Mouse (Mus musculus): ENCODE results near the gene Tlr8.
"Not testable (repeated sequence)": the region's sequence is repeated elsewhere in the genome, so short reads cannot be mapped to it uniquely, and the experiment has no call there.

Tlr8 gene

DNA sequence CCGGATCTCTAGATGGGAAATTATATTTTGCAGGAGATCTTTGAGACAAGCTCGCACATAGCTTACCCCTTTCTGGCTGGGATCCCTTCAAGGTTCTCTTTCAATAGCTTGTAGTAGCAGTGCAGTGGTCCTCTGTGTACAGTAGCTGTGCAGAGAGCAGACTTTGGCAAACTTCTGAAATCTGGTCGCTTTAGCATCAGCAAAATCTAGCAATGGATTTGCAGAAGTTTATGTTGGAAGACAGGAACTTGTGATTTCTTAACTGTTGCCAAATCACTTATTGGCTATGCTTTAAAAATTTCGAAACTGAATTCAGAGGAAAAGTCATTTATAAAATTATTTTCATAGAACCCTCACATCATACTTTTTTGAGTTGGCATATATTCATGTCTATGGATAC lies at the start of gene Tlr8:
Tlr8 (minus strand) TSS at position 244 of the 400 bp plus-strand sequence.
- DNase-seq (ENCODE audit: low read depth, low spot score), result no peak

GRCm38 (mm10) chrX:167302061-167302460 lies 37.9 kb upstream of the Tlr8 start:
- not testable (repeated sequence) for DNase-seq (ENCODE audit: low read depth, low spot score)

- DNase-seq (ENCODE audit: low read depth, low spot score), result peak; percentile 58
Measured at GRCm38 (mm10) chrX:167276953-167277352, 12.8 kb upstream of the Tlr8 start.

DNA sequence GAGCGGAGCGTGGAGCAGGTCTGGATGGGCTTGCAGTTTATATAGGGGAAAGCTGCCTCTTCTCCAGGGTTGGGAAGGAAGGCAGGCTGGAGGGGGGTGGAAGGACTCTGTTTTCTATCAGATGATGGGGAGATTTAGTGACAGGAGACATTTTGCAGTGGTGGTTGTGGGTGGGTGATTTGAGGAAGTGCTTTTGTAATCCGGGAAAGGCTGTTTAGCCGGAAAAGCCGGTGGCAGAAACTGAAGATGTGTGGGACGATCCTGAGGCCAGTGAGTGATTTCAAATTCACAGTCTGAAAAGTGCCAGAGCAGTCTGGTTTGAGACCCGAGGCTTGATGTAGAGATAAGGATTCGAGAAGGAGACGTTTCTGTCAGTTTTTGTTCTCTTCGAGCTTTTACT lies 12.4 kb upstream of the Tlr8 start:
- peak; percentile 0 for DNase-seq (ENCODE audit: low read depth, low spot score)

GRCm38 (mm10) chrX:167263530-167263929 lies 599 bp downstream of the Tlr8 start:
- no peak for DNase-seq (ENCODE audit: low read depth, low spot score)

- no peak for DNase-seq (ENCODE audit: low read depth, low spot score)
Measured at GRCm38 (mm10) chrX:167241736-167242135, 22.4 kb downstream of the Tlr8 start.

DNA sequence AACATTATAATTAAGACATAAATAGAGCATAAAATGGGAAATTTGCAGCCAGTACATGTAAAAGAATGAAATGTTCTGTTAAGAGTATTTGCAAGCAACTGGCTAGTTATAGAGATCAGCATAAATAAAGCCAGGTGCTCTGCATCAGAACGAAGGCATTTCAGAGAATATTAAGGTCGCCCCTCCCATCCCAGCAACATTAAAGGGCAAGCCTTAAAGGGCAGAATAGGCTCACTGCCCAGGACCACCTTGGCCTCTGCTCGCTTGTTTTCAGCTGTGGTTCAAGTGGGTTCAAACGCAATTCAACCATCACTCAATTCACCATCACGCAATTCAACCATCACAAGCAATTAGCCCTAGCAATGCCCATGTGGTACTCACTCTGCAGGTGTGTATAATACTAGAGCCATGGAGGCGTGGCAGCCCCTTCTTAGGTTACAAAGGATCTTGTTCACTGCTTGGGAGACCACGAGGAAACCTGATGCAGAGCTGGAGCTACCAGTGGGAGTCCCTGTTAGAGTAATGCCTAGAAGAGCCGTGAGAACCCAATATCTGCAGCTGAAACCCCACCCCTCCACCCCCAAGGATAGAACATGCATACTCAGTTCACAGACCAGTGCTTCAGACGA lies 24.7 kb downstream of the Tlr8 start:
- no peak for DNase-seq (ENCODE audit: low read depth, low spot score)

DNA sequence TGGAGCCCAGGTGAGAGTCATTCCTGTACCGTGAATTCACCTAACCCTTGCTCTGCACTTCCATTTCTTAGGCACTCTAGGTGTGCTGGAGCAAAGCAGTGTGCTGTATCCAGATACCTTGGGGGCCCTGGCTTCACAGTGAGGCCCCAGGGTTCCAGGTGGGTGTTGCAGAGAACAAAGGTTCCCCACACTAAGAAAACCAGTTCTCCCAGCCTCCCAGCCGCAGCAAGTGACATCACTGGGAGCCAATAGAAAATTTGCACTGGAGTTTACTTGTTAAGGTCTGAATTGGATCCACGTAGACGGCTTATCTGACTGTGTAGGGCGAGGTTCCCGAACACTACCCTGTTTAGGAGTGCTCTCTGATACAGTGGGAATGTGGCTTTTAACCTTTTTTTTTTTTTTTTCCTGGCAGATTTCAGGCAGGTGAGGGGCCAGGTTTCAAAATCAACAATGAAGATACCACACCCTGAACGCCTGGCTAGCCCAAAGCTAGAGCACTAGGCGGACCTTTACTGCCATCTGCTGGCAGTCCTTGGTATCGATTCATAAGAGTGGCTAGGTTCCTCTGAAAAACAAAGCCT lies 30.9 kb downstream of the Tlr8 start:
- DNase-seq (ENCODE audit: low read depth, low spot score), result peak; percentile 66

- DNase-seq (ENCODE audit: low read depth, low spot score), result peak; percentile 67
Measured at GRCm38 (mm10) chrX:167231150-167231549, 33.0 kb downstream of the Tlr8 start.

- DNase-seq (ENCODE audit: low read depth, low spot score), result peak; percentile 47
Measured at GRCm38 (mm10) chrX:167229819-167230218, 34.3 kb downstream of the Tlr8 start.

DNA sequence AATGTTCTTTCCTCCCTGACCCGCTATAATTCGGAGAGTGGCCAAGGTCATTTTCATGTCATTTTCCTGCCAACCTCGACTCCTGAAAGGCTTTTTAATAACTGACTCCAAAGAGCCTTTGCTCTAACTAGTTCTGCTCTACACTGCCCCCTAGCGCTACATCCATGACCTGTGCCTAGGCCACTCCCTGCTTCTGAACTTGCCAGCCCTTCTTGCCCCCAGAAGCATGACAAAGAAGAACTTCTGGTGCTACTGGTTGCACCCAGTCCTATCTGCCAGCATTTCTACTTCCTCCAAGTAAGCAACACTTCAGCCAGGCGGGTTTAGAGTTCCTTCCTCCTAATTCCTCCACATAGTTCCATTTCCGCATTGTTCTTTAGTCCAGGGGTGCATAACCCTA lies 34.9 kb downstream of the Tlr8 start:
- peak; percentile 67 for DNase-seq (ENCODE audit: low read depth, low spot score)

DNA sequence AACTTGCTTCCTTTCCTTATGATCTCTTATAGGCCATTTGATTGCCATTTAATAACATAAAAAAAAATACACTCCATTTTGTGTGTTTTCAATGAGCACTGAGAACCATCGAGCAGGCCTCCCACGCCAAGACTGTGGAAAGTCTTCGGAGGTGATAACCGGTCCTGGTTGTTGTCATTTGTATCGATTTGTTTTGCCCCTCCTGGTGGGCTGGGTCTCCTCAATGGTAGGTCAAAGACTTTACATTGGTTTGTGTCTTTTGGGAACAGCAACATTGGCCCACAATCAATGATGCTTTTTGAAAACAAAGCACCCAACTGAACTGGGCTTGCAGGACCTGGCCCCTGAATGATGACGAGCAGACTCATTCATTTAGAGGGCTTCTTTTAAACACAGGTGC lies 36.4 kb downstream of the Tlr8 start:
- DNase-seq (ENCODE audit: low read depth, low spot score), result no peak

DNA sequence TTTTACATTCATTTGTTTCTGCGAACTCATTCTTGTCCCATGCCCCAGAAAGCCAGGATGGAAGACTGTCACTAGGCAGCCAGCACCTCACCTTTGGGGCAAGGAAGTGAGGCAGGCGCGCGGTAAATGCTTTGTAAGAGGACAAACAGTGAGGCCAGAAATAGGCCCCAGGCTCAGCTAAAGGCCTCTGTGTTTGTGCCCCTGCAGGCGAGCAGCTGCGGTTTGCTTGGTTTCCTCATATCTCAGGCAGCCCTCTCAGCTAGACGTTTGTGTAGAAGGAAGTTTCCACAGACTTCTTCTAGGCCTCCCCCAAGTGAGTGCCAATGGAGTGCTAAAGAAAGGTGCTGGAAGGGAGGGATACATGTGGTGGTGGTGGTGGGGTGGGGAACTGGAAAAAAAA lies 37.0 kb downstream of the Tlr8 start:
- DNase-seq (ENCODE audit: low read depth, low spot score), result peak; percentile 9

- DNase-seq (ENCODE audit: low read depth, low spot score), result peak; percentile 41
Measured at GRCm38 (mm10) chrX:167226570-167226969, 37.6 kb downstream of the Tlr8 start.

GRCm38 (mm10) chrX:167212707-167213106 lies 51.4 kb downstream of the Tlr8 start:
- peak; percentile 56 for DNase-seq (ENCODE audit: low read depth, low spot score)

DNA sequence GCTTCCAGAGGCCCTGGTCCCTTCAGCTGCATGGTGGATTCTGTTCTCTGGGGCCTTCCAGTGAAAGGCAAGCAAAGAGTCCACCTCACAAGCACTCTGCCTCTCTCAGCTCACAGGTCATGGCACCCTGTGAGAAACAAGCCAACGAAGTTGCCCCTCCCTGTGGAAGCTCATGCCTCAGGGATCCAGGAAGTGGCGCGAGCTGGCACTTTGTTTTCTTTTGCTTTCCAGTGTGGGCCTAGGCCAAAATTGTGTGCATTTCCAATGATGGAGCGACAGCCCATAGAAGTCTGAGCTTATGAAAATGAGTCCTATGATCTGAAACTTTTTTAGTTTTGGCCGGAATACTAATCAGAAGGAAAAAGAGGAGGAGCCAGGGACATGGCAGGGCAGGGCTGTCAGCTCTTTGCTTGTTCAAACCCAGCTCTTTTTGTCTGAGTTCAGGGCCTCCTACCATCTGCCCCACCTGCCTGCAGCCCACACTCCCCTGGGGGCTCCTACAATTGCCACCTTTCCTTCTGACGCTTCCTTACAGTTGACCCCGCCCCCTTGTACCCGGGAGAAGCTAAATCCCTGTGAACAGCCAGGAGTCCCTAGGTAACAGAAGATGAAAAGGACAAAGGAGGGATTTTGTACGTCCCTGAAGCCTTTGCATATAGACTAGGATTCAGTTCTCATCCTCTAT lies 52.1 kb downstream of the Tlr8 start:
- peak; percentile 69 for DNase-seq (ENCODE audit: low read depth, low spot score)

GRCm38 (mm10) chrX:167210319-167210728 lies 53.8 kb downstream of the Tlr8 start:
- peak; percentile 3 for DNase-seq (ENCODE audit: low read depth, low spot score)

DNA sequence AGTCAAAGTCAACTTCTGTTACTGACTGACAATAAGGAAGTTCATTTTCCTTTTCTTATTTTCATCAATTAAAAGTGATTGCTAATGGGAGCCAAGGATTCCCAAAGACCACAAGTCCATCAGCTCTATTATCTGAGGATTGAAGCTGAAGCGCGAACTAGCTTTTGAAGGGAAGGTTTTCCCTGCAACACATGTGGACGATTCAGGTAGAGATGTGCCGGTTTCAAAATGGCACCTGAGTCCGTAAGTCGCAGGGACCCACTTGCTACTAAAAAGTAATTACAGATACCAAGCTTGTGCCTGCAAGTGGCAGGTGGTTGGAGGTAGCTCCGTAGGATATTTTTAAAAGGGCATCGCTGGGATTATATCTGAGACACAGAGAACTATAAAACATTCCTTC lies 54.3 kb downstream of the Tlr8 start:
- peak; percentile 47 for DNase-seq (ENCODE audit: low read depth, low spot score)

GRCm38 (mm10) chrX:167208978-167209754 lies 55.0 kb downstream of the Tlr8 start, which contains the start of gene Tmsb4x:
Gene Tmsb4x, minus strand, starts transcription at chrX:167209315.
- peak; percentile 87 for DNase-seq (ENCODE audit: low read depth, low spot score)

DNA sequence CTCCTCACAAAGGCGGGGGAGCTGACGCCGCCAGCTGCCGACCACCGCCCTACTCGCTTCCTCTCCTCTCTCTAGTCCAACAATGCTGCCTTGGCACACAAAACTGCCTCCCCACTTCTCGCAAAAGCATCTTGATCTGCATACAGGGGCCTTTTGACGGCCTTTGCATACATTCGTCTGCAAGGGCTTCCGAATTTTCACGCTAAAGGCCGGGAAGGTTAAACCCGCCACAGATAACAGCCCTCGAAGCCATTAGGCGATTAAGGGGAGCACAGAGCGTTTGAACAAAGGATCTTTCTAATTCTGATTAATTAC lies 55.7 kb downstream of the Tlr8 start:
- DNase-seq (ENCODE audit: low read depth, low spot score), result peak; percentile 44

GRCm38 (mm10) chrX:167207741-167208505 lies 56.2 kb downstream of the Tlr8 start:
- peak; percentile 34 for DNase-seq (ENCODE audit: low read depth, low spot score)

Data from R1 (cell line).